Mouse (Mus musculus) hindbrain, embryonic 10.5 days (tissue): ENCODE data around the gene Prpf6. TPM values are rescaled to one million over a fixed set of nuclear protein-coding genes. Genes with fewer than 3 reads are reported as not detected.

Experiments used
- DNase-seq: peaks from one replicate; pipeline ENCODE4 v3.0.0-alpha.2; 2017; ENCODE audit warnings: low spot score
- H3K27ac ChIP-seq: fragments of 300-500 bp; sonication (generic); 2 replicates; pipeline ENCODE4 v1.5.1; 2016; ENCODE audit warnings: mild to moderate bottlenecking, moderate library complexity
- H3K27me3 ChIP-seq: fragments of 300-500 bp; sonication (generic); 2 replicates; pipeline ENCODE4 v1.6.1; 2016; ENCODE audit warnings: mild to moderate bottlenecking; ENCODE audit not compliant: poor library complexity, insufficient read depth, severe bottlenecking
- H3K36me3 ChIP-seq: fragments of 300-500 bp; sonication (generic); 2 replicates; pipeline ENCODE4 v1.6.1; 2016; ENCODE audit warnings: mild to moderate bottlenecking, moderate library complexity
- H3K4me1 ChIP-seq: fragments of 300-500 bp; sonication (generic); replicated peaks from 2 replicates; pipeline ENCODE4 v1.6.1; 2016; ENCODE audit warnings: mild to moderate bottlenecking
- H3K4me3 ChIP-seq: fragments of 300-500 bp; sonication (generic); 2 replicates; pipeline ENCODE4 v1.5.1; 2016; ENCODE audit warnings: mild to moderate bottlenecking, moderate library complexity
- H3K9me3 ChIP-seq: fragments of 300-500 bp; sonication (generic); 2 replicates; pipeline ENCODE4 v1.6.1; 2016; ENCODE audit warnings: mild to moderate bottlenecking, moderate library complexity
- WGBS: fragments of 180-500 bp; shearing (Covaris S2); methylation state at CpG from one replicate; pipeline ENCODE4 v1.1.7; 2016; 5-methylcytosine and 5-hydroxymethylcytosine counted together
- polyA plus RNA-seq: library from polyadenylated mRNA; unstranded; fragments of >200 nt; fragmentation: Nextera tagmentation; extraction: Ambion mirVana; gene quantifications from 2 replicates; pipeline ENCODE4 v1.2.1, GENCODE M21; 2016

Prpf6 gene
- 65.0 and 77.1 TPM in 2 replicates for polyA plus RNA-seq

DNA sequence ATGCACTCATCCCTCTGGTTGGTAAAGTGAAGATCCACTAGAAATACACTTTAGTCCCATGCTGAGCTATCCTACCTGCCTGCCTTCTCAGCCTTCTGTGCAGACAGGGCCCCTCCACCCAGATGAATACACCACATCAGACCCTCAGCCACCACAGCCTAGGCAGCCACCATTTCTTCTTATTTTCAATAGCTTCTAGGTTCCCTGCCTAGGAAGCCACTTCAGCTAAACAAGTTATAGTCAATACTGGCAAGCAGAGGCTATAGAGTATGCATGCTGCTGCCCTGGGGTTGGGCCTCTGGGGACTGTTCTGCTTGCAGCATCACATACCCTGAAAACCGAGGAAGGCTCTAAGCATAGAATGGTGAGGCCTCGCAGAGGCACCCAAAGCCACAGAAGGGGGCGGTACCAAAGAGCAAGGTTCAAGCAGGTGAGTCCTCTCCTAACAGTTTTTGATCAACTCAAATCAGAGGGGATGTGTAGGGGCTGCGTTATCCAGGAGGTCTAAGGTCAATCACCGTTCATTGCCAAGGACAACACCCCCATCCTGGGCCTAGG lies at the start of gene Prpf6:
Gene Prpf6, plus strand, starts transcription at position 341 of the 558 bp plus-strand sequence.
- Histone ChIP-seq H3K4me1 (peaks cover 29% of the 10 kb centered on the region), H3K9me3 (no peaks in the 10 kb centered on the region), H3K36me3 (peaks cover 58% of the 10 kb centered on the region), H3K4me3 (peak within 1 kb of the TSS; percentile 88), H3K27me3 (no peaks in the 10 kb centered on the region), H3K27ac (peak within 1 kb of the TSS; percentile 96)
- no peak for DNase-seq
- 13% methylated on average over 5 of the region's 5 CpGs for WGBS

DNA sequence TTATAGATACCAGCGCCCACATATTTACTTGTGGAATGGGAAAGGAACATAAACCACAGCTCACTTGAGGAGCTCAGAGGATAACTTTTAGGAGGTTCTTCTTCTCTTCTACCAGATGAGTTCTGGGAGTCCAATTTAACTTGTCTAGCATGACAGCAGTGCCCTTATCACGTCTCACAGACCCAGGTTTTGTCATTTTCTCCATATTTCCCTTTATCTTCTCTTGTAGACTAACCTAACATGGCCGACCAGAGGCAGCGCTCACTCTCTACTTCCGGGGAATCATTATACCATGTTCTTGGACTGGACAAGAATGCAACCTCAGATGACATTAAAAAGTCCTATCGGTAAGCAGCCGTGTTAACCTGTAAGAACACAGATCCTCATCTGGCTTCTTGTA lies 45.5 kb upstream of the Prpf6 start:
- WGBS, result 95% methylated on average over 7 of the region's 7 CpGs
- no peaks in the 10 kb centered on the region for H3K27me3 ChIP-seq
- no peak for DNase-seq
- H3K4me1 ChIP-seq, result no peaks in the 10 kb centered on the region
- peaks cover 66% of the 10 kb centered on the region for H3K36me3 ChIP-seq
- H3K4me3 ChIP-seq, result no peak overlapping the region
- H3K27ac ChIP-seq, result no peak overlapping the region
- no peaks in the 10 kb centered on the region for H3K9me3 ChIP-seq

DNA sequence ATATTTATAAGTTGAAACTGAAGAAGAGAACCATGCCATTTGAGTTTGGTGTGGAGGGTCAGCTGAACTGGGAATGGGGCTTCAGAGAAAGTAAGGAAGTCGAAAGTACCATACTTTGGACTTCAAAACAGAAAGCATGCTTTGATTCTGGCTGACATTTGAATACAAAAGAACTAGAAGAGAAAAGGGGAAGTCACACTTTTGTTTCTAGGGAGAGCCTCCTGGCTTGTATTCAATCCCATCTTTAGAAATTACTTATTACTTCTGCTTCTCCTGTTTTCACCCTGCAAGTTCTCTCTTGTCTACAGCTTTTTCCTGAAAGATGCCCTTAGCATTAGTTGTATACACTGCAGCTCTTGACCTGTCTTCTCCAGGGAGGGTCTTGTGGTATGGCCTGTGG lies 43.4 kb upstream of the Prpf6 start:
- no peaks in the 10 kb centered on the region for H3K4me1 ChIP-seq
- H3K27me3 ChIP-seq, result no peaks in the 10 kb centered on the region
- 75% methylated on average over 1 of the region's 1 CpGs for WGBS
- H3K36me3 ChIP-seq, result peaks cover 80% of the 10 kb centered on the region
- no peak for DNase-seq
- H3K9me3 ChIP-seq, result no peaks in the 10 kb centered on the region
- H3K4me3 ChIP-seq, result no peak overlapping the region
- no peak overlapping the region for H3K27ac ChIP-seq

DNA sequence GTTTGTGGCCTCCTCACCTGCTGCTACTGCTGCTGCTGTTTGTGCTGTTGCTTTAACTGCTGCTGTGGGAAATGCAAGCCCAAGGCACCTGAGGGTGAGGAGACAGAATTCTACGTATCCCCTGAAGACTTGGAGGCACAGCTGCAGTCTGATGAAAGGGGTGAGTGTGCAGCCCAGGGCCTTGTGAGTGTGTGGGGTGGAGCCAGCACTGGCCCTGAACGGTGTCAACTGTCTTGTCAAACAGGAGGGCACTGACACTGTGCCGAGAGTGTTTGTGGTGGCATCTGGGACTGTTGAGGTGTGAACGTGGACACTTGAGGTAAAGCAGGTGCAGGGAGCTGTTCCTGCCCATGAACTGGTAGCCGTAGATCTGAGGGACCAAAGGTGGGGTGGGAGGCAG lies 43.0 kb upstream of the Prpf6 start:
- H3K4me1 ChIP-seq, result no peaks in the 10 kb centered on the region
- 96% methylated on average over 5 of the region's 5 CpGs for WGBS
- no peaks in the 10 kb centered on the region for H3K27me3 ChIP-seq
- H3K4me3 ChIP-seq, result no peak overlapping the region
- DNase-seq, result no peak
- H3K9me3 ChIP-seq, result no peaks in the 10 kb centered on the region
- H3K27ac ChIP-seq, result no peak overlapping the region
- H3K36me3 ChIP-seq, result peaks cover 85% of the 10 kb centered on the region

DNA sequence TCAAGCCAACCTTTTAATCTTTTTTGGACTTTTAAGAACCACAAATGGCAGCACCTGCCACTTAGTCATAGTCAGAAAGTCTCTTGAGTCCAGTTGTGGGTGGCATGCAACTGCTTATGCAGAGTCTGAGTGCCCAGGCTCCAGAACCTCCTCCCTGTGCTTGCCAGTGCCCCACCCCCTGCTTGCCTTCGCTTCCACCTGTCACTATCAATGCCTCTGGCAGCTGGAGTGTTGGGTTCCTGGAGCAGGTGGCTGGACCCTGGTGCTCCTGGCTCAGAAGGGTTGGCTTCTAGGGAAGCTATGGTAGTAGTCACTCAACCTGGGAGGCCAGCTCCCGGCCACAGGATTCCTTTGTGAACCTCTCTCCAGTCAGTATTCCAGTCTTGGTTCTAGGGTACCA lies 41.4 kb upstream of the Prpf6 start:
- no peaks in the 10 kb centered on the region for H3K9me3 ChIP-seq
- H3K4me3 ChIP-seq, result no peak overlapping the region
- 93% methylated on average over 2 of the region's 2 CpGs for whole genome bisulfite sequencing
- H3K27ac ChIP-seq, result no peak overlapping the region
- DNase-seq, result no peak
- peaks cover 91% of the 10 kb centered on the region for H3K36me3 ChIP-seq
- H3K27me3 ChIP-seq, result no peaks in the 10 kb centered on the region
- no peaks in the 10 kb centered on the region for H3K4me1 ChIP-seq

DNA sequence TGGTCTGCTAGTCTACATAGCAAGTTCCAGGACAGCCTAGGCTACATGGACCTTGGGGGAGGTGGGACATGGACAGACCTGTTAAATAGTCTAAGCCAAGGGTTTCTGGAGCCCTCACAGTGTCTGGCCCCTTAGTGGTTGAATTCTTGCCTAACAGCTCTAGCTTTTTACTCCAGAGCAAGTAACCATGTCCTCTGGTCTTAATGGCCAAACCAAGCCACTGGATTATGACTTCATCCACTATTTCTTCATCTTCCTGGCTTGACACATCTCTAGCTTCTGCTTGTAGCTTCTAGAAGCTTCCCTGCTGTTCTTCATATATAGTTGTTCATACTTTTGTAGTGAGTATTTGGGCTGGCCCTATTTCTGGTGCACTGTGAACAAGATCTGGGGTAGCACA lies 37.9 kb upstream of the Prpf6 start:
- Histone ChIP-seq H3K27ac (no peak overlapping the region), H3K36me3 (peaks cover 61% of the 10 kb centered on the region), H3K4me1 (no peaks in the 10 kb centered on the region), H3K4me3 (no peak overlapping the region), H3K27me3 (no peaks in the 10 kb centered on the region), H3K9me3 (no peaks in the 10 kb centered on the region)
- no peak for DNase-seq

DNA sequence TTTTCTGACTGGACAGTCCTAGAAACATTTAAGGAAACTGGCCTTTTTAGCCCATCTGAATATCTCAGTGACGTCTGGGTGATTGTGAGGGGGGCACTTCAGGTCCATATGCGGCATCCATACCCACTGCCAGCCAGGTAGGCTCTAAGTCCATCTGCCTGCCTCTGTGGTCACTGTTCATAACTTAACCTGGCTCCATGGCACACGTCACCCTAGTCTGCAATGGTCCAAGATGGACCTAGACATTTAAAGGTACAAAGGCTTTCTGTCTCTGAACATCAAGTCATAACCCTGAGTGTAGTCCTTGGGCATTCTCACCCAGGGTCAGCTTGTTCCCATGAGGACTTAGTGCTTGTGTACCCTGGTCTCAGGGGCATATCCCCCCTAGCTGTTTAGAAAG lies 24.3 kb upstream of the Prpf6 start:
- Histone ChIP-seq H3K36me3 (peaks cover 4% of the 10 kb centered on the region), H3K27ac (no peak overlapping the region), H3K4me1 (peaks cover 5% of the 10 kb centered on the region; the same call in 1 of the 2 replicates), H3K9me3 (no peaks in the 10 kb centered on the region), H3K27me3 (no peaks in the 10 kb centered on the region), H3K4me3 (no peak overlapping the region)
- no peak for DNase-seq
- 90% methylated on average over 3 of the region's 3 CpGs for WGBS

DNA sequence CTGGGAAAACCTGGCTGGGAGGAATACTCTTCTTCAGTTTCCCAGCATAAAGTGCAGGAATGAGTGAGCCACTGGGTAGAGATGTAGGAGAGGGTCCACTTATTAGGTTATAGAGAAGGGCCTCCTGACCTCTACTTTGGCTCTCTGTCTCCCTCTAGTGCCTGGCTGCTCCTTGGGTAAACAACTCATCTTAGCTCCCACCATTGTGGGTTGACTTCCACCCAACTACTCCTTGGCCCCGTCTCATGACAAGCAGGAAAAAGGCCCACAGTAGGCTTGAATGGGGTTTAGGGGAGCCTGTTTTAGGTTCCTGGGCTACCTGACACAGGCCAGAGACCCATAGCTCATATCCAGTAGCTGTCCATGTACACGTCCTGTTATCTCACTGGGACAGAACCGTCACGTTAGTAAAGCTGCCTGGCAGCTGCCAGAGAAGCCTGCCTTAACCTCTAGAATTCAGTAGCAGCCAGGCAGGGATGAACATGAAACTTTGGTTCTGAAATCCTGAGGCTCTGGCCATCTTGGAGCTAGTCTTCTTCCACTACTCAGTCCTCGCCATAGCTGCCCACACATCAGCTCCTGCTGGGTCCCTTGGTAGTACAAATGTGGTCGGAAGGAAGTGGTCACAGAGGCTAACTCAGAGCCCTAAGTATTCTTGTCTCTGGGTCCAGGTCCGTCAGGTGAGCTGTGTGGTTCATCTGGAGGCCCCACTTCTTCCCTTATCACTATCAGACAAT lies 23.2 kb upstream of the Prpf6 start:
- no peaks in the 10 kb centered on the region for H3K27me3 ChIP-seq
- peak; percentile 39 for DNase-seq
- no peaks in the 10 kb centered on the region for H3K9me3 ChIP-seq
- 80% methylated on average over 7 of the region's 7 CpGs for WGBS
- no peak overlapping the region for H3K4me3 ChIP-seq
- peaks cover 15% of the 10 kb centered on the region for H3K36me3 ChIP-seq
- H3K27ac ChIP-seq, result no peak overlapping the region
- H3K4me1 ChIP-seq, result peaks cover 5% of the 10 kb centered on the region; the same call in 1 of the 2 replicates

DNA sequence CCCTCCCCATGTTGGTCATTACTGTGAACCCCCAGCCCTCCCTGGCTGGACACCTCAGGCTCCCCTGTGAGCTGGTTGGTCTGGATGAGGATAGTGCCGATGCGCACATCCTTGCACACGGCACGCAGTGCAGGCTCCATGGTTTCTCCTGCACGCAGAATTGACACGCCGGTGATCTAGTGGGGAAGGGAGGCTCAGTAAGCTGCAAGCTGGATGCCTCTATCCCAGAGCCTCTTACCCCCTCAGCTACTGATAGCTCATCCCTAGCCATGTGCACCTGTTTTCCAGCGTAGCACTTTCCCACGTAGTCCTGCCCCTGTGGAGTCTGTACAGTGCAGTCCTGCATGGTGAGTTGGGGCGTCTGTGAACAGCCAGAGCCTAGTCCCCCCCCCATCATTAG lies 21.8 kb upstream of the Prpf6 start:
- peaks cover 29% of the 10 kb centered on the region for H3K36me3 ChIP-seq
- no peak for DNase-seq
- H3K4me3 ChIP-seq, result no peak overlapping the region
- no peaks in the 10 kb centered on the region for H3K9me3 ChIP-seq
- no peaks in the 10 kb centered on the region for H3K27me3 ChIP-seq
- H3K27ac ChIP-seq, result no peak overlapping the region
- WGBS, result 91% methylated on average over 10 of the region's 10 CpGs
- H3K4me1 ChIP-seq, result peaks cover 5% of the 10 kb centered on the region; the same call in 1 of the 2 replicates

DNA sequence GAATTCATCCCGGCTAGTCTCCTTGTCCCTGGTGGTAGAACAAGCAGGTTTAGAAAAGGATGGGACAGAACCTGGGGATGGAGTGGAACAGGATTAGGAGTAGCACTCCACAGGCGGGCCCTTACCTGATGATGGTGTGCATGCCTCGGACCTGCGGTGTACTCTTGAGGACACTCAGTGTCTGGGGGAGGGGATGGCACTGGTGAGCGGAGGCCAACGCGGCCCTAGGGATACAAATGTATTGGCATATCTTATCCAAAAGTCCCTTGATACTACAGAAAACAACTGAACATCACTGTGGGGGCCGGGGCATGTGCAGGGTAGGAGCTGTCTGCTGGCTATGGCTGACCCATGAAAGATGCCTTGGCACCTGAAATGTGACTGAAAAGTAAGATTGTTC lies 21.3 kb upstream of the Prpf6 start:
- 89% methylated on average over 8 of the region's 8 CpGs for WGBS
- H3K27me3 ChIP-seq, result no peaks in the 10 kb centered on the region
- H3K27ac ChIP-seq, result no peak overlapping the region
- H3K36me3 ChIP-seq, result peaks cover 32% of the 10 kb centered on the region
- no peak overlapping the region for H3K4me3 ChIP-seq
- DNase-seq, result no peak
- H3K9me3 ChIP-seq, result no peaks in the 10 kb centered on the region
- peaks cover 5% of the 10 kb centered on the region; the same call in 1 of the 2 replicates for H3K4me1 ChIP-seq

DNA sequence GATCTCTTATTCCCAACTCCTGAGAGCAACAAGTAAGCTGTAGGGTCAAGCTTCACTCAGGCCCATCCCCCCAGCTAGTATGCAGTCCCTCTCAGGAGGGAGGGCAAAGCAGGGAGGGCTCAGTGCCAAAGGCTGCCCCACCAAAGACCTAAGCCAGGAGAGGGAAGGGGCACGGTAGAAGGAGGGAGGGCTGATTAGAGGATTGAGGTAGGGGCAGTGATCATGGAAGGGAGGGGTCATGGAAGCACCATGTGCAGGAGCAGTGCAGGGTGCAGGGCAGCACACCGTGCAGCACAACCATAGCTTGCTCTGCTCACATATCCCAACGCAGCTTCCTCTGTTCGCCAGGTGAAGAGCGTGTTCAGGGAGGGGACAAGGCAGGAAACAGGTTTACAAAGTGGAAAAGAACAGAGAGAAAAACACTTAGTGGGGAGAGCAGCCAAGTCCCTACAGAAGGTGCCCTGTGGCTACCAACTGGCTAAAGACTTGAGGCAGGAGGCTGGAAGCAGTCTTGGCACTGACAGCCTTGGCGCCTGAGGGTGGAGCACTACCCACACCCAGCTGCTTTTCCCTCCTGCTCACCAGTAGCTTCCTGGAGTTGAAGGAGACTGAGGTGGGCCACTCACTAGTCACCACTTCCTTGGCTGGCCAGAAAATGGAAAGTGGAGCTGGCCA lies 20.6 kb upstream of the Prpf6 start:
- DNase-seq, result no peak

DNA sequence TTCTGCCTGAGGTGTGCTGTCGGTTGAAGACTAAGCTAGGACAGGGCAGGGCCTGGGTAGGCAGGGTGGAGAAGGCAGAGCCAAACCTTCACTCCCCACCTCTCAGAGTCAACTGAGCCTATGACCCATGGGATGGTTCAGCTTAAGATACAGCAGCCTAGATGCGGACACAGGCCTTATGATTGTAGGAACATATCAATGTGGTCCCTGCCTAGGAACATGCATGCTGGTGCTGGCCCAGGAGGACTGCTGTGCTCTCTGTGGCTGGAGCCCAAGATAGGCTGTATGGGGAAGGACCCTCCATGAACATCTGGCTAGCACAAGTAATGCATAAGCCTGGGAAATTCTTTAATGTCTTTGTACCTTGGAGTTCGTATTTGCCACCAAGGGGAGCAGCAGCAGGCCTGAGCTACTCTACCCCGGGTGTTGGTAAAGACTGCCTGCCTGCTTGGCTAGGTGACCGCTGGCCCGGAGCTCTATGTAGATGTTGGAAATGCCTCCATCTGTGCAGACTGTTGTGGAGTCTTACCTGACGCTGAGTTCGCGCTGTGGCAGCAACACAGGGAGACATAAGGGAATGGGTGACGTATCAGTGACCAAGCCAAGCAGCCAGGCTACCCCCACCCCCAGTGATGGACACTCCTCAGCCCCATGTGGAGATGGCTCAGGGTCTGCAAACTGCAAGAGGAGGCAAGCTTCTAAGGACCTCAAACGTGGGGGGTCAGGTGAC lies 19.6 kb upstream of the Prpf6 start:
- DNase-seq, result no peak
- Histone ChIP-seq H3K27ac (no peak overlapping the region), H3K27me3 (no peaks in the 10 kb centered on the region), H3K36me3 (peaks cover 32% of the 10 kb centered on the region), H3K9me3 (no peaks in the 10 kb centered on the region), H3K4me1 (peaks cover 5% of the 10 kb centered on the region; the same call in 1 of the 2 replicates), H3K4me3 (no peak overlapping the region)
- WGBS, result 89% methylated on average over 11 of the region's 11 CpGs

More for the DNA sequence above, 20.6 kb upstream of the Prpf6 start:
- Histone ChIP-seq H3K27me3 (no peaks in the 10 kb centered on the region), H3K36me3 (peaks cover 32% of the 10 kb centered on the region), H3K9me3 (no peaks in the 10 kb centered on the region), H3K4me1 (peaks cover 5% of the 10 kb centered on the region; the same call in 1 of the 2 replicates), H3K4me3 (no peak overlapping the region), H3K27ac (no peak overlapping the region)
- WGBS, result 72% methylated on average over 6 of the region's 6 CpGs
